Mouse (Mus musculus): ENCODE measurements around the gene Olfr279.
"Not testable (repeated sequence)": the region's sequence is repeated elsewhere in the genome, so short reads cannot be mapped to it uniquely, and the experiment has no call there.

The Olfr279 gene

GRCm38 (mm10) chr15:98510438-98511385 is 18.5 kb downstream of the Olfr279 start:
- peak; percentile 63 to 81 for DNase-seq (ENCODE audit: low spot score in 2 of 2)

GRCm38 (mm10) chr15:98511386-98511928 is 19.3 kb downstream of the Olfr279 start:
- peak in 1 of 2 experiments; percentile 52 for DNase-seq (ENCODE audit: low spot score in 2 of 2)

GRCm38 (mm10) chr15:98512232-98512631 is 20.0 kb downstream of the Olfr279 start:
- DNase-seq (ENCODE audit: low spot score in 2 of 2), result no peak

- DNase-seq (ENCODE audit: low spot score in 2 of 2), result peak in 1 of 2 experiments; percentile 34
These were observed 20.7 kb downstream of the Olfr279 start for GRCm38 (mm10) chr15:98512799-98513321.

GRCm38 (mm10) chr15:98513676-98514075 is 21.5 kb downstream of the Olfr279 start:
- DNase-seq (ENCODE audit: low spot score in 2 of 2), result not testable (repeated sequence)

- peak; percentile 43 to 63 for DNase-seq (ENCODE audit: low spot score in 2 of 2)
These were observed 21.9 kb downstream of the Olfr279 start for GRCm38 (mm10) chr15:98514146-98514545.

GRCm38 (mm10) chr15:98514845-98515244 is 22.6 kb downstream of the Olfr279 start:
- not testable (repeated sequence) for DNase-seq (ENCODE audit: low spot score in 2 of 2)

GRCm38 (mm10) chr15:98517380-98518355 is 25.5 kb downstream of the Olfr279 start:
- DNase-seq (ENCODE audit: low spot score in 2 of 2), result peak; percentile 36 to 62

GRCm38 (mm10) chr15:98521245-98521644 is 29.0 kb downstream of the Olfr279 start:
- no peak for DNase-seq (ENCODE audit: low spot score in 2 of 2)

- no peak for DNase-seq (ENCODE audit: low spot score in 2 of 2)
These were observed 33.9 kb downstream of the Olfr279 start for GRCm38 (mm10) chr15:98526057-98526456.

GRCm38 (mm10) chr15:98527056-98527771 is 35.0 kb downstream of the Olfr279 start:
- no peak for DNase-seq (ENCODE audit: low spot score in 2 of 2)

- DNase-seq (ENCODE audit: low spot score in 2 of 2), result no peak
These were observed 35.9 kb downstream of the Olfr279 start for GRCm38 (mm10) chr15:98528066-98528563.

GRCm38 (mm10) chr15:98532281-98532680 is 40.1 kb downstream of the Olfr279 start:
- no peak for DNase-seq (ENCODE audit: low spot score in 2 of 2)

GRCm38 (mm10) chr15:98533035-98533531 is 40.9 kb downstream of the Olfr279 start:
- DNase-seq (ENCODE audit: low spot score in 2 of 2), result no peak

GRCm38 (mm10) chr15:98533881-98534627 is 41.9 kb downstream of the Olfr279 start, which contains the start of gene Kansl2:
Gene Kansl2, minus strand, starts transcription at chr15:98534264.
- DNase-seq (ENCODE audit: low spot score in 2 of 2), result peak; percentile 98

GRCm38 (mm10) chr15:98535921-98536320 is 43.7 kb downstream of the Olfr279 start:
- no peak for DNase-seq (ENCODE audit: low spot score in 2 of 2)

GRCm38 (mm10) chr15:98536828-98537510 is 44.8 kb downstream of the Olfr279 start:
- DNase-seq (ENCODE audit: low spot score in 2 of 2), result no peak

GRCm38 (mm10) chr15:98537923-98538322 is 45.7 kb downstream of the Olfr279 start:
- DNase-seq (ENCODE audit: low spot score in 2 of 2), result no peak

GRCm38 (mm10) chr15:98541064-98541463 is 48.9 kb downstream of the Olfr279 start:
- no peak for DNase-seq (ENCODE audit: low spot score in 2 of 2)
